Mouse (Mus musculus) heart, embryonic 15.5 days (tissue): ENCODE results near the gene Radil. TPM values are rescaled to one million over a fixed set of nuclear protein-coding genes. Genes with fewer than 3 reads are reported as not detected.

Experiments used
- ATAC-seq: fragments of 200-750 bp; cut with Nextera tagmentation; replicated peaks from 2 replicates; pipeline ENCODE4 v1.8.0; 2017; ENCODE audit warnings: low read depth, moderate TSS enrichment; ENCODE audit not compliant: insufficient number of reproducible peaks, insufficient read depth, low FRiP score
- H3K27ac ChIP-seq: fragments of 300-500 bp; sonication (generic); 2 replicates; pipeline ENCODE4 v1.5.1; 2015; ENCODE audit warnings: mild to moderate bottlenecking, inconsistent platforms
- H3K27me3 ChIP-seq: fragments of 300-500 bp; sonication (generic); 2 replicates; pipeline ENCODE4 v1.6.1; 2015; ENCODE audit warnings: inconsistent platforms
- H3K36me3 ChIP-seq: fragments of 300-500 bp; sonication (generic); 2 replicates; pipeline ENCODE4 v1.6.1; 2015; ENCODE audit warnings: mild to moderate bottlenecking, inconsistent platforms
- H3K4me1 ChIP-seq: fragments of 300-500 bp; sonication (generic); replicated peaks from 2 replicates; pipeline ENCODE4 v1.6.1; 2015; ENCODE audit warnings: inconsistent platforms
- H3K4me2 ChIP-seq: fragments of 300-500 bp; sonication (generic); 2 replicates; pipeline ENCODE4 v1.6.1; 2015; ENCODE audit warnings: inconsistent platforms, mild to moderate bottlenecking, moderate library complexity
- H3K4me3 ChIP-seq: fragments of 300-500 bp; sonication (generic); 2 replicates; pipeline ENCODE4 v1.5.1; 2015; ENCODE audit warnings: mild to moderate bottlenecking, inconsistent platforms
- H3K9ac ChIP-seq: fragments of 300-500 bp; sonication (generic); 2 replicates; pipeline ENCODE4 v1.6.1; 2015; ENCODE audit warnings: mild to moderate bottlenecking, inconsistent platforms
- H3K9me3 ChIP-seq: fragments of 300-500 bp; sonication (generic); replicated peaks from 2 replicates; pipeline ENCODE4 v1.6.1; 2016; ENCODE audit warnings: inconsistent platforms
- WGBS: fragments of 180-500 bp; shearing (Covaris S2); methylation state at CpG from one replicate; pipeline ENCODE4 v1.1.7; 2015; ENCODE audit warnings: mixed read lengths; 5-methylcytosine and 5-hydroxymethylcytosine counted together
- polyA plus RNA-seq: library from polyadenylated mRNA; unstranded; fragments of >200 nt; fragmentation: Nextera tagmentation; extraction: Ambion mirVana; gene quantifications from 2 replicates; pipeline ENCODE4 v1.2.1, GENCODE M21; 2015

Radil gene
- polyA plus RNA-seq, 1 experiment from 2014 or later = 9.7 TPM

DNA sequence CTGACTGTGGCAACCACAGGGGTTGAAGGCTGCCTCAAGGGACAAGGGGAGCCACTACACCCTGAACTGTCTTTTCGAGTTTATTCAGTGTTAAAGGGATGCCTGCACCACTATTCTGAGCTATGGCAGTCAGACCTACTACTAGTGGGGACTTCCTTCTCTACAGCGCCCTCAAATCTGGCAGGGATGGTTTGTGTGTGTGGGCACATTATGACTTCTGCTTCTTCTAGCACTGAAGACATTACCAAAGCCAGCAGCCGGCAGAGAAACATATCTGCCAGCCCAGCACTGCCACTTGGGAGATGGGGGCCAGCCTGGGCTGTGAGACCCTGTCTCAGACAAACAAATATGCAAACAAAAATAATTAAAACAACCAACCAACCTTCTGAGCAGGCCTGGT lies 46.7 kb downstream of the Radil start:
- H3K9me3 ChIP-seq = no peaks in the 10 kb centered on the region
- H3K9ac ChIP-seq = no peak overlapping the region
- H3K4me1 ChIP-seq = peaks cover 8% of the 10 kb centered on the region
- WGBS = 81% methylated on average over 3 of the region's 3 CpGs
- ATAC-seq = no peak
- no peaks in the 10 kb centered on the region for H3K36me3 ChIP-seq
- H3K27ac ChIP-seq = no peak overlapping the region
- H3K27me3 ChIP-seq = no peaks in the 10 kb centered on the region
- H3K4me3 ChIP-seq = no peak overlapping the region
- H3K4me2 ChIP-seq = no peak overlapping the region

DNA sequence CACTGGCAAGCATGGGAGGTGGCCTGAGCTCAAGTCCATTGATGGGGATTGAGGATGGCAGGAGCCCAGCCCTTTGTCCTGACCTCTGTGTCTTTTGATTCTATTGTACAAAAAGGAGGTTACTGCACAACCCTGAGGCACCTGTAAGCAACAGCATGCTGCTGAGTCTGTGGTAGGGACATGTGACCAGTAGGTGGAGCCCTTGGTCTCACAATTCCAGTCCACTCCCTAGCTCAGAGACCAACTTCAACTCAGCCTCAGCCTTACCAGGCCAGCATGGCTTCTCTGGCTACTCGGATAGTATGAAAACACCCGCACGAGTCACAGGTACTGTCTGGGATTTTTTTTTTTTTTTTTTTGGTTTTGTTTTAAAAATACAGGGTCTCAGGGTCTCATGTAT lies 48.5 kb downstream of the Radil start:
- H3K27ac ChIP-seq = no peak overlapping the region
- H3K4me3 ChIP-seq = no peak overlapping the region
- H3K36me3 ChIP-seq = no peaks in the 10 kb centered on the region
- H3K27me3 ChIP-seq = no peaks in the 10 kb centered on the region
- no peak overlapping the region for H3K4me2 ChIP-seq
- H3K9ac ChIP-seq = no peak overlapping the region
- WGBS = 3% methylated on average over 3 of the region's 3 CpGs
- peaks cover 5% of the 10 kb centered on the region for H3K4me1 ChIP-seq
- no peaks in the 10 kb centered on the region for H3K9me3 ChIP-seq
- ATAC-seq = peak; percentile 80

DNA sequence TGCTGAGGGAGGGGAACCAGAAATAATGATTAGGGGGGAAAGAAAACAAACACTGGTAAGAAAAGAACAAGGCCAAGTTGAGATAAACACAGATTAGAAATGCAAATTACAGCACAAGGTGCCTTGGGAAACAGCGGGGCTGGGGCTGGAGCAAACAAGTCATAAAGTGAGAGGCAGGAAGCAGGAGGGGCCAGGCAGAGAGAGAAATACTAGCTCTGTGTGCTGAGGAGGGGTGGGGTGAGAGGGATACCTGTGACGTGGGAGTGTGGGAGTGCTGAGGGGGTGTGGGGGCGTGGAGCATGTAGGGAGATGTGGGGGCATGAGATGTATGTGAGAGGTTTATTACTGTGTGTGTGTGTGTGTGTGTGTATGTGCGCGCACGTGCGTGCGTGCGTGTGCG lies 50.0 kb downstream of the Radil start:
- Histone ChIP-seq H3K4me2 (no peak overlapping the region), H3K4me3 (no peak overlapping the region), H3K4me1 (peaks cover 5% of the 10 kb centered on the region), H3K36me3 (no peaks in the 10 kb centered on the region), H3K27ac (no peak overlapping the region), H3K9me3 (no peaks in the 10 kb centered on the region), H3K9ac (no peak overlapping the region), H3K27me3 (no peaks in the 10 kb centered on the region)
- 80% methylated on average over 10 of the region's 10 CpGs for WGBS
- no peak for ATAC-seq

DNA sequence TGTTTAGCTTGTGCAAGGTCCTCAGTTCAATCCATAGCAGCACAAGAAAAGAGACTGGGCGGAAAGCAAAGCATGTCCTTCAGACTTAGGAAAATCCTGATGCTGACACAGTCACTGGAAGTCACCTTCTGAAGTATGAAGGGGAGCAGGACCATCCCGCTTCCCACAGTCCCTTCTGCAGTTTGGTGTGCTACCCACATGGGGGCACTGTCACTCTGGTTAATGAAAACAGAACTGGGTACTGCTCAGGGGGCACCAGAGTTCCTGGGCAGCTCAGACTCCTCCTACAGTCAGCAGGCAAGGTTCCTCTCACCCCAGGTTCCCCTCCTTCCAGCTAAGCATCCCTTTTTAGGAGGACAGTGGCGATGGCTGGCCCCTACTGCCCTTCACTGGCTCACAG lies 51.9 kb downstream of the Radil start:
- Histone ChIP-seq H3K36me3 (no peaks in the 10 kb centered on the region), H3K9ac (no peak overlapping the region), H3K4me1 (peaks cover 19% of the 10 kb centered on the region), H3K27ac (no peak overlapping the region), H3K4me2 (no peak overlapping the region), H3K4me3 (no peak overlapping the region), H3K9me3 (no peaks in the 10 kb centered on the region), H3K27me3 (no peaks in the 10 kb centered on the region)
- 47% methylated on average over 3 of the region's 3 CpGs for WGBS
- ATAC-seq = no peak

DNA sequence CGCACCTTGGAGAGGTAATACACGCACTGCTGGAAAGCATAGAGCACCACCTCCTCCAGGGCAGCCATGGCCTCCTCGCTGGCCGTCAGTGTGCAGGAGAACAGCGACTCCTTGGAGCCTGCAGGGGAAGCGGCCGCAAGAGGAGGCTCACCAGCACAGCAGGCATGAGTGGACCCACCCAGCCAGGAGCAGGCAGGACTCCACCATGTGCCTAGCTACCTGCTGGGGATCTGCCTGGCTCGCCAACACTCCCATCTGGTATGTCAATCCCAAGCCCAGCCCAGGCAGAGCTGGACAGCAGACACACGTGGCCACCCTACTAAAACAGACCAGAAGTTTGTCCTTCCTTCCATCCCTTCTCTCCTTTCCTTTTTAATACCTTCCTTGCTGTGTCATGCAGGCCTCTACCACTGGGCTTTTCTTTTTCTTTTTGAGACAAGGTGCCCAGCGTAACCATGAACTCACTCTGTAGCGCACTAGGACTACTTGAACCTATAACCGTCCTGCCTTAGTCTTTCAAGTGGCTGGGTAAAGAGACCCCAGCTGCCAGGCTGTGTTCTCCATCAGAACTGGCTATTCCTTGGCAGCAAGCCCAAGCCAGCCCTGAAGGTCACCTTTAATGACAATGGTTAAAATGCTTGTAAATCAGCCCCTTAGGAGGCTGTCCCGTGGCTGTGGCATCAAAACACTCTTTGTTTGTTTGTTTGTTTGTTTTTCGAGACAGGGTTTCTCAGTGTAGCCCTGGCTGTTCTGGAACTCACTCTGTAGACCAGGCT lies 55.4 kb downstream of the Radil start:
- 48% methylated on average over 14 of the region's 14 CpGs for whole genome bisulfite sequencing
- Histone ChIP-seq H3K36me3 (no peaks in the 10 kb centered on the region), H3K9me3 (no peaks in the 10 kb centered on the region), H3K9ac (no peak overlapping the region), H3K27ac (peak overlapping the region; percentile 51), H3K4me2 (no peak overlapping the region), H3K4me1 (peaks cover 15% of the 10 kb centered on the region), H3K27me3 (no peaks in the 10 kb centered on the region), H3K4me3 (no peak overlapping the region)
- ATAC-seq = peak; percentile 37; the same call in 1 of the 2 replicates

DNA sequence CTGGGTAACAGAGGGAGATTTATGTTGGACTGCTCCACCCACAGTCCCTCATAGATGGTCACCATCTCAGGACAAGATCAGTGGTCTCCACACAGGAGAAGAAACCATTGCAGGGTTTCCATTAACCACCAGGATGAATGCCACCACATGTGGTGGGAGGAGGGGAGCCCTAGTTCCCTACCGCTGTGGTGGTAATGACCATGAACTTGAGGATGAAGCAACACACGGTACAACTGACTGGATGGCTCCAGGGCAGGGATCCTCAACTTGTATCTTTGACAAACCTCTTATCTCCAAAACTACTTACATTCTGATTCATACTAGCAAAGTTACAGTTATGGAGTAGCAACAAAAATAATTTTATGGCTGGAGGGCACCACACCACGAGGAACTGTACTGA lies 57.6 kb downstream of the Radil start:
- Histone ChIP-seq H3K36me3 (no peaks in the 10 kb centered on the region), H3K27ac (no peak overlapping the region), H3K4me3 (no peak overlapping the region), H3K9ac (no peak overlapping the region), H3K9me3 (no peaks in the 10 kb centered on the region), H3K4me1 (peaks cover 15% of the 10 kb centered on the region), H3K27me3 (no peaks in the 10 kb centered on the region), H3K4me2 (no peak overlapping the region)
- 77% methylated on average over 3 of the region's 3 CpGs for WGBS
- no peak for ATAC-seq

DNA sequence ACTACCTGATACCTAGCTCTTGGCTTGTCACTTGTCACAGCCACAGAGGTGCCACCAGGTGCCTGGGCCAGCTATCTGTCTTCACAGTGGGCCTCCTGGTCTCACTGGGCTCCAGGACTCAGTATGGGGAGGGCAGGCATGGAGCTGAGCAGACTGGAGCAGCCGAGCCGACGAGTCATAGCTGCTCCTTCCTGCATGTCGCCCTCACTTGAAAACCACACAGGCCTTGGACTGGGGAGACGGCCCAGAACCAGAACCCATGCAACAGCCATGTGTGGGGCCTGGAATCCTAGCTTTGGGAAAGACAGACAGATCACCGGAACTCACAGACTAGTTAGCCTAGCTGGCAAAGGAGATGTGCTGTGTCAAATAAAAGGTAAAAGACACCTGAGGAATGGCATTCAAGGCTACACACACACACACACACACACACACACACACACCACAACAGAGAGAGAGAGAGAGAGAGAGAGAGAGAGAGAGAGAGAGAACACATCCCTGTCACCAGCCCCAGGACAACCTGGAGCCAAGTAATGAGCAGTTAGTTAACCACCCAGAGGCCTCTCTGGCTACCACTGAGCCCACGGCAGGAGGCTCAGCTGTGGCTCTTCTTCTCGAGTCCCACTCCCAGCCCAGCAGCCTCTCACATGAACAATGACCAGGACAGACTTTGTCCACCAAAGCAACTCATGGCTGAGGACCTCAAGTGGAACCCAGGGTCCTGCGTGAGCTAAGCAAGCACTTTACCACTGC lies 60.8 kb downstream of the Radil start:
- Histone ChIP-seq H3K27ac (no peak overlapping the region), H3K4me1 (peaks cover 7% of the 10 kb centered on the region), H3K9me3 (no peaks in the 10 kb centered on the region), H3K9ac (no peak overlapping the region), H3K36me3 (no peaks in the 10 kb centered on the region), H3K27me3 (no peaks in the 10 kb centered on the region), H3K4me2 (no peak overlapping the region), H3K4me3 (no peak overlapping the region)
- 69% methylated on average over 9 of the region's 9 CpGs for WGBS
- no peak for ATAC-seq

DNA sequence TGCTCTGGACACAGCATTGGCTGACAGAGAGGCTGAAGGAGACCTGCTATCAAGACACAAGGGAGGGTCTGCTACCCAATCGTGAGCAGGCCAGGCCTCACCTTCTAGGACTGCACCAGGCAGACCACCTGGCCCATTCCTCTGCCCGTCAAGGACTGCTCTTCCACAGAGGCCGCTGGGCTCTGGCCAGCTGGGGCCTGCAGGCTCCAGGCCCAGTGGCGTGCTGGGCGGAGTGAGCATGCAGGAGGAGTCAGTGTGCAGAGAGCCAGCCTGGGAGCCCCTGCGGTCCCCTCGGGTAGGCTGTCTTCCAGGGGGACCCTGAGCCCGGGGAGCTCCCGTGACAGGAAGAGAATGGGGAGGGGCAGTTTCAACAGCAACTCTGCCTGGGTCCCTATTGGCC lies 64.2 kb downstream of the Radil start:
- Histone ChIP-seq H3K27me3 (no peaks in the 10 kb centered on the region), H3K27ac (no peak overlapping the region), H3K4me2 (no peak overlapping the region), H3K4me1 (no peaks in the 10 kb centered on the region), H3K9me3 (no peaks in the 10 kb centered on the region), H3K9ac (no peak overlapping the region), H3K4me3 (no peak overlapping the region), H3K36me3 (no peaks in the 10 kb centered on the region)
- 65% methylated on average over 9 of the region's 9 CpGs for WGBS
- ATAC-seq = no peak

DNA sequence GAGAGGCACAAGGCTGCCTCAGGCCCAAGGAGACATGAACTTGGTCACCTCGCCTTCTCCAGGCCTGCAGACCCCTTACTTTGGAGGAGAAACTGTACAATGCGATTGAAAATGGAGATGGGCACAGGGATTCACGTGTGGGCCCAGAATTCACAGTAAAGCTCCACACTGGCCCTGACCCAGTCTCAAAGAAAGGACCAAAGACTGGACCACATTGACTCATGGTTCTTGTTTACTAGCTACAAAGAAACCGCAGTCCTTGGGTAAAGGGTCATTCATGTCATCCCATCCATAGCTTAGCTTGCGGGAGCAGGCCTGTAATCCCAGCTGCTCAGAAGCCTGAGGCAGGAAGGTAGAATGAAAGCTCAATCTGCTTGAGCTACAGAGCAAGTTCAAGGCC lies 67.3 kb downstream of the Radil start:
- H3K27me3 ChIP-seq = no peaks in the 10 kb centered on the region
- H3K9me3 ChIP-seq = no peaks in the 10 kb centered on the region
- peaks cover 6% of the 10 kb centered on the region for H3K4me1 ChIP-seq
- H3K9ac ChIP-seq = no peak overlapping the region
- no peak overlapping the region for H3K27ac ChIP-seq
- no peak overlapping the region for H3K4me2 ChIP-seq
- no peaks in the 10 kb centered on the region for H3K36me3 ChIP-seq
- no peak for ATAC-seq
- no peak overlapping the region for H3K4me3 ChIP-seq
- 90% methylated on average over 5 of the region's 5 CpGs for WGBS

DNA sequence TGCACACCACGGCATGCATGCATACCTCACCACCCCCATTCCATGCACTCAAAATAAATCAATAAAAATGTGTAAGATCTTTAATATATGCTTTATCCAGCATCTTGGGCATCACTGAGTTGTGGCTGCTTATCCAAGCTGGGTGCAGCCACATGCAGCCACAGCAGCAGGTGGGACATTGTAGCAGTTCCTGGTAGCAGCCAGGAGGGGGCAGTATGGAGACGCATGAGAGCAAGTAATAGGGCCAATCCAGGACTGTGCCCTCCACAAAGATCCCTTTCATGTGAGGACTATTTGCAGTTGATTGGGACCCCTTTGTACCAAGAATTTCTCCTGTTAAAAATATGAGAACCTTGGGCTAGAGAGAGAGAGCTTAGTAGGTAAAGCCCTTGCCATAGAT lies 68.4 kb downstream of the Radil start:
- Histone ChIP-seq H3K27me3 (no peaks in the 10 kb centered on the region), H3K4me1 (peaks cover 13% of the 10 kb centered on the region), H3K36me3 (no peaks in the 10 kb centered on the region), H3K4me3 (no peak overlapping the region), H3K9me3 (no peaks in the 10 kb centered on the region), H3K4me2 (no peak overlapping the region), H3K9ac (no peak overlapping the region), H3K27ac (no peak overlapping the region)
- 63% methylated on average over 2 of the region's 2 CpGs for WGBS
- no peak for ATAC-seq

DNA sequence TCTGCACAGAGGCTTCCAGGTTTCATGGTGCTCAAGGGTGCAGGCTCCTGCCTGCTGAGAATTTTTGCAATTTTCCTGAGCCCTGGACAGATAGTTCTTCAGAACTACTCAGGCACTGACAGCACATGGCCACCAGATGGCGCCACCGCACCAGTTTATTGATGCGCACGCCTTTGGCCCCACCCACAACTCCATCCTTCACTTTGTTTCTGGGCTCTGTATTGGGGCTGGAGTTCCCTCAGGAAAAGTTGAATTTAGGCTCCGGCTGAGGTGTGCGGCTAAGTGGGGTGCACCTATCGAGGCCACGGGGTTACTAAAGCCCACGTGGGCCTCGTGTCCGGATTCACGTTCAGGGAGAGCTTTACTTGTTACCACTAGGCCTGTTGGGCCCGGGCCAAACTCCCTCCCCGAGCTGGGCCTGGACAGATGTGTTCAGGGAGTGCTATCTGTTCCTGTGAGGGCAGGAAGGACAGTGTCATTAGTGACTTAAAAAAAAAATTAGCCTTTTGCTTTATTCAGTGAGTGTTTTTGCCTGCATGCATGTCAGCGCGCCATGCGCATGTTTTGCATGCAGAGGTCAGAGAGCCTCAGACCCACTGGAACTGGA lies 72.0 kb downstream of the Radil start:
- H3K4me3 ChIP-seq = peak overlapping the region; percentile 26
- peak overlapping the region; percentile 53 for H3K4me2 ChIP-seq
- peaks cover 19% of the 10 kb centered on the region for H3K4me1 ChIP-seq
- no peaks in the 10 kb centered on the region; the same call in 1 of the 2 replicates for H3K36me3 ChIP-seq
- H3K9ac ChIP-seq = no peak overlapping the region; the same call in 1 of the 2 replicates
- peak; percentile 54; the same call in 1 of the 2 replicates for ATAC-seq
- no peak overlapping the region for H3K27ac ChIP-seq
- 29% methylated on average over 17 of the region's 17 CpGs for WGBS
- no peaks in the 10 kb centered on the region for H3K9me3 ChIP-seq
- no peaks in the 10 kb centered on the region for H3K27me3 ChIP-seq
